Mouse (Mus musculus) kidney, embryonic 15.5 days (tissue): ENCODE results near the gene Gm10490. TPM values are rescaled to one million over a fixed set of nuclear protein-coding genes. Genes with fewer than 3 reads are reported as not detected.
"Not testable (repeated sequence)": the region's sequence is repeated elsewhere in the genome, so short reads cannot be mapped to it uniquely, and the experiment has no call there.

Source experiments
- ATAC-seq: fragments of 200-750 bp; cut with Nextera tagmentation; replicated peaks from 2 replicates; pipeline ENCODE4 v1.8.0; 2017; ENCODE audit warnings: moderate TSS enrichment; ENCODE audit not compliant: low FRiP score
- H3K27ac ChIP-seq: fragments of 300-500 bp; sonication (generic); 2 replicates; pipeline ENCODE4 v1.5.1; 2015; ENCODE audit warnings: mild to moderate bottlenecking, inconsistent platforms
- H3K27me3 ChIP-seq: fragments of 300-500 bp; sonication (generic); 2 replicates; pipeline ENCODE4 v1.6.1; 2015; ENCODE audit warnings: inconsistent platforms
- H3K36me3 ChIP-seq: fragments of 300-500 bp; sonication (generic); 2 replicates; pipeline ENCODE4 v1.6.1; 2015; ENCODE audit warnings: inconsistent platforms
- H3K4me1 ChIP-seq: fragments of 300-500 bp; sonication (generic); 2 replicates; pipeline ENCODE4 v1.6.1; 2015; ENCODE audit warnings: inconsistent platforms
- H3K4me2 ChIP-seq: fragments of 300-500 bp; sonication (generic); 2 replicates; pipeline ENCODE4 v1.6.1; 2015; ENCODE audit warnings: moderate library complexity, mild to moderate bottlenecking, inconsistent platforms
- H3K4me3 ChIP-seq: fragments of 300-500 bp; sonication (generic); replicated peaks from 2 replicates; pipeline ENCODE4 v1.5.1; 2015; ENCODE audit warnings: mild to moderate bottlenecking, inconsistent platforms
- H3K9ac ChIP-seq: fragments of 300-500 bp; sonication (generic); 2 replicates; pipeline ENCODE4 v1.6.1; 2015; ENCODE audit warnings: mild to moderate bottlenecking, inconsistent platforms
- H3K9me3 ChIP-seq: fragments of 300-500 bp; sonication (generic); replicated peaks from 2 replicates; pipeline ENCODE4 v1.6.1; 2016; ENCODE audit warnings: inconsistent platforms
- WGBS: fragments of 180-500 bp; shearing (Covaris S2); methylation state at CpG from one replicate; pipeline ENCODE4 v1.1.7; 2015; ENCODE audit warnings: mixed read lengths; 5-methylcytosine and 5-hydroxymethylcytosine counted together
- polyA plus RNA-seq: library from polyadenylated mRNA; unstranded; fragments of >200 nt; fragmentation: Nextera tagmentation; extraction: Ambion mirVana; gene quantifications from 2 replicates; pipeline ENCODE4 v1.2.1, GENCODE M21; 2015

The Gm10490 gene
- polyA plus RNA-seq, result not detected in 2 replicates

DNA sequence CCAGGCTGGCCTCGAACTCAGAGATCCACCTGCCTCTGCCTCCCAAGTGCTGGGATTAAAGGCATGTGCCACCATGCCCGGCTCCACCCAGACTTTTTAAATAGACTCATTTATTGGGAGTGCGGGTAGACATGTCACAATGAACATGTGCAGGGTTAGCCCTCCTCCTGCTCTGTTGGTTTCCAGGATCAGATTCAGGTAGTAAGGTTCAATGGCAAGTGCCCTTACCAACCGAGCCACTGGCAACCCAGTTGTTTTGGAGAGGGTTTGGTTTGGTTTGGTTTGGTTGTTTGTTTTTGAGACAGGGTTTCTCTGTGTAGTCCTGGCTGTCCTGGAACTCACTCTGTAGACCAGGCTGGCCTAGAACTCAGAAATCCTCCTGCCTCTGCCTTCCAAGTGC is at the start of gene Gm10490:
TSS of gene Gm10490 (plus strand) at position 301 of the 400 bp plus-strand sequence.
- H3K27ac ChIP-seq, H3K9ac ChIP-seq, H3K9me3 ChIP-seq, H3K4me2 ChIP-seq, H3K27me3 ChIP-seq, H3K4me1 ChIP-seq, ATAC-seq, H3K4me3 ChIP-seq: not testable (repeated sequence)
- peaks cover 19% of the 10 kb centered on the region for H3K36me3 ChIP-seq
- WGBS, result 91% methylated on average over 4 of the region's 4 CpGs

DNA sequence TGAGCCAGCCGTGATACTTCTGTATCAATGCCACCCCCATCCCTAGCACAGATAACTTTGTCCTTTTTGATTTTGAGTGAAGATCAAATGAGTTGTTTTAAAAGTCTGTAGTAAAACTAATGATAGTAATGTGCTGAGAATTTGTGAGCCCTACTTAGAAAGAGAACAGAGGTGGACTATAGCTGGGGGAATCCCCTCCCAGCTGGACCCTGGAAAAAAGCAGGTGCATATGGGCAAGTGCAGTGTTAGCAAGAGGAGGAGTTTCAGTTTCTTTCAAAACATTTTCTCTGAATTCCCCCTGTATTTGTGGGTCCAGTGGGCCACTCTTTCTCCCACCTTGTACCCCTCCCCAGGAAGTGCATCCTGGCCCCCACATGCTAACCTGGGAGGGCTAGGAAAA is 46.2 kb upstream of the Gm10490 start:
- no peak overlapping the region for H3K9ac ChIP-seq

DNA sequence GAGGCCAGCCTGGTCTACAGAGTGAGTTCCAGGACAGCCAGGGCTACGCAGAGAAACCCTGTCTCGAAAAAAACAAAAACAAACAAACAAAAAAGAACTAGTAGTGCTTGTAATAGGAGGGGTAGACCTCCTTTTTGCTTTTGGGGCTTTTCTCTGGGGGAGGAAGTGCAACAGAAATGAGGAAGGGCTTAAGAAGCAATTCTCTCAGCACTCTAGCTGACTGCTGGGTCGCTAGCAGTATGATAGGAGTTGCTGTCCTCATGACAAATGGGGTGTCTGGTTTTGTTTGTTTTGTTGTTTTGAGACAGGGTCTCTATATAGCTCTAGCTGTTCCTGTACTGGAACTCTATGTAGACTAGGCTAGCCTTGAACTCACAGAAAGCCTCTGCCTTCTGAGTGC is 44.8 kb upstream of the Gm10490 start:
- H3K27ac ChIP-seq, result no peak overlapping the region
- WGBS, result 70% methylated on average over 3 of the region's 3 CpGs
- ATAC-seq, result no peak
- peaks cover 18% of the 10 kb centered on the region for H3K36me3 ChIP-seq
- H3K9ac ChIP-seq, result no peak overlapping the region
- no peak overlapping the region for H3K4me3 ChIP-seq
- no peaks in the 10 kb centered on the region for H3K27me3 ChIP-seq
- no peaks in the 10 kb centered on the region for H3K9me3 ChIP-seq
- no peak overlapping the region for H3K4me2 ChIP-seq
- no peaks in the 10 kb centered on the region for H3K4me1 ChIP-seq

More for the DNA sequence above, 46.2 kb upstream of the Gm10490 start:
- Histone ChIP-seq H3K27ac (no peak overlapping the region), H3K4me1 (no peaks in the 10 kb centered on the region), H3K27me3 (no peaks in the 10 kb centered on the region), H3K9me3 (no peaks in the 10 kb centered on the region), H3K36me3 (peaks cover 21% of the 10 kb centered on the region), H3K4me3 (no peak overlapping the region), H3K4me2 (no peak overlapping the region)
- no peak for ATAC-seq
- WGBS, result 87% methylated on average over 1 of the region's 1 CpGs

DNA sequence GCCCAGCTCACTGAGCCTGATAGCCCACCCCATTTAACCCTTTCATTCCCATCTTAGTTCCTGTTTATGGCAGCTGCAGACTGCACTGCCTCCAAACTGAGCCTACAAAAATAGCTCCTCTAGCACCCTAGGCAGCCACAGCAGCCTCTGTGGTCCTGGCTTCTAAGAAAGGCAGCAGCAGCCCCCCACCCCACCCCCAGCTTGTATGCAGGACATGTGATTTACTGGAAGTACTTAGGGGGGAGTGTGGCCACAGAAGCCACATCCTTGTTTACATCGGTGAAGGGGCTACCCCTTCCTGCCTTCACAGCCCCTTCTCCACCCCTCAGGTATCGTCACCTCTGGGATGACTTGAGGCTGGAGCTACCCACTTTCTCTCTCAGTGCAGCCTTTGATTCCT is 44.0 kb upstream of the Gm10490 start:
- no peak overlapping the region for H3K27ac ChIP-seq
- H3K9me3 ChIP-seq, result no peaks in the 10 kb centered on the region
- no peaks in the 10 kb centered on the region for H3K4me1 ChIP-seq
- H3K27me3 ChIP-seq, result no peaks in the 10 kb centered on the region
- peaks cover 15% of the 10 kb centered on the region for H3K36me3 ChIP-seq
- 76% methylated on average over 2 of the region's 2 CpGs for WGBS
- no peak overlapping the region for H3K9ac ChIP-seq
- no peak overlapping the region for H3K4me3 ChIP-seq
- no peak for ATAC-seq
- H3K4me2 ChIP-seq, result no peak overlapping the region

DNA sequence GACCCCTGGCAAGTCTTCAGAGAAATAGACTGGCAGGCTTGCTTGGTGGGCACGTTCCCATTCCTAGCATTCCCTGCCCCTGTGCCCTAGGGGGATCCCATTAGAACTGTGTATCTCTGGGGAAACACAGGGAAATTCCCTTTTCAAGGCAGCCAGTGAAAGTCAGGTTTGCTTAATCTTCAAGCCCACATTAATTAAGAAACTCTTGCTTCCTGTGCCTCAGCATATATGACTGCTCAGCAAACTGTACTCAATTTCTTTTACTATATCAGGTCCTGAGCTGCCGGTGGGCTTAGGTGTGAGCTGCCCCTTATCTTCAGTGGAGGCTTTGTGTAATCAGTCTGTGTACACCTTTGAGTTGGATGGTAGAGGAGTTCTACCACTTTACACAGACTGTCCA is 43.6 kb upstream of the Gm10490 start:
- no peak overlapping the region for H3K4me3 ChIP-seq
- no peak overlapping the region for H3K4me2 ChIP-seq
- no peak for ATAC-seq
- WGBS, result 75% methylated on average over 2 of the region's 2 CpGs
- no peak overlapping the region for H3K9ac ChIP-seq
- H3K27me3 ChIP-seq, result no peaks in the 10 kb centered on the region
- H3K27ac ChIP-seq, result no peak overlapping the region
- H3K36me3 ChIP-seq, result peaks cover 15% of the 10 kb centered on the region
- no peaks in the 10 kb centered on the region for H3K9me3 ChIP-seq
- H3K4me1 ChIP-seq, result no peaks in the 10 kb centered on the region

DNA sequence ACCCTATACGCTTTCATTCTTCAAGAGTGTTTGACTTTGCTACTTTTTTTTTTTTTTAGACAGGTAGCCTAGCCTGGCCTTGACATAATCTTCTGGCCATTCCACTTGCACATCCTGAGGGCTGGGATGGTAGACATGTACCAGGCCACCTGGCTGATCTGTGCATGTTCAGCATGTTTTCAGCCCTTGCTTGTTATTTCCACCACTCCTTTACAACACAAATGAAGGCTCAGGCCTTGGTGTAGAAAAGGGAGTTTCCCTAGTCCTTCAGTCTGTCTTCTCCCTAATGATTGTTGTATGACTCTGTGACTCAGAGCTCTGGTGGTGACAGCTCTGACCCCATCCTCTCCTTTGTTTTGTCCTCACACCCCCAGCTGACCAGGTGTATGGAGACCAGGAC is 42.2 kb upstream of the Gm10490 start:
- 83% methylated on average over 1 of the region's 1 CpGs for WGBS
- no peak overlapping the region for H3K9ac ChIP-seq

DNA sequence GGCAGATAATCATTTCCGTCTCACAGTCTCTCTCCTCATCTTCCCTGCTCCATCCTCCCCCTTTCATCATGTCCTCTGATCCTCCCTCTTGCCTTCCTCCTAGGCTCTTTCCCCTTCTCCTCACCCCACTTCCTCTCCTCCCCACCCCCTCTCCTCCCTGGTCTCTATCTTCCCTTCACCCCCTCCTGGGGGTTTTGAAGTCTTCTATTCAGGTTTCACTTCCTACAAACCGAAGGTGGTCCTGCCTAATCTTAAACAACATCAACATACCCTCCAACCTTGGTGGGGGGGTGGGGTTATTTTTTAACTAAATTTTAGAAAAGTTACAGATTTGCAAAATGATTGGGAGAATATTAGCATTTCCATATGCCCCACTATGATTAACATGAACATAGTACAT is 40.8 kb upstream of the Gm10490 start:
- Histone ChIP-seq H3K27ac (no peak overlapping the region), H3K9ac (no peak overlapping the region), H3K4me2 (no peak overlapping the region), H3K36me3 (peaks cover 39% of the 10 kb centered on the region), H3K4me3 (no peak overlapping the region), H3K9me3 (no peaks in the 10 kb centered on the region), H3K4me1 (no peaks in the 10 kb centered on the region), H3K27me3 (no peaks in the 10 kb centered on the region)
- WGBS, result 70% methylated on average over 2 of the region's 2 CpGs
- no peak for ATAC-seq

More for the DNA sequence above, 42.2 kb upstream of the Gm10490 start:
- no peaks in the 10 kb centered on the region for H3K4me1 ChIP-seq
- H3K36me3 ChIP-seq, result peaks cover 27% of the 10 kb centered on the region
- no peak for ATAC-seq
- no peak overlapping the region for H3K4me3 ChIP-seq
- no peak overlapping the region for H3K4me2 ChIP-seq
- H3K27me3 ChIP-seq, result no peaks in the 10 kb centered on the region
- H3K27ac ChIP-seq, result no peak overlapping the region
- no peaks in the 10 kb centered on the region for H3K9me3 ChIP-seq

DNA sequence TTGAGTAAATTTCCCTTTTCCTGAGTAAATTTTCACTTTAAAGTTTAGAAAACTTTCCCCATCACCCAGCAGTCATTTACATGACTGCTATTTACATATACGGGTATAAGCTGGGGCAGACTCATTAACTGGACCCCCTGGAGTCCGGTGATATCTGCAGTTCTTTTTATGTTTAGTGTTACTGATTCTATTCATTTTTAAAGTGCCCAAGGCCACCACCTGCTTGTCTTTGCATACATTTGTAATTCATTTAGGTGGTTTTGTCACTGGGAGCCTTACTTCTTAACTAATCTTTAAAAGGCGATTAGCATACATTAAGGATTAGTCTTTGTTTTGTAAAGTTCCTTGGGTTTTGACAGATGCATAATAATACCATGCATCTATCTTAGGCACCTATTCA is 39.5 kb upstream of the Gm10490 start:
- Histone ChIP-seq H3K36me3 (peaks cover 52% of the 10 kb centered on the region), H3K27ac (no peak overlapping the region), H3K4me1 (no peaks in the 10 kb centered on the region), H3K27me3 (no peaks in the 10 kb centered on the region), H3K9ac (no peak overlapping the region), H3K4me3 (no peak overlapping the region), H3K9me3 (no peaks in the 10 kb centered on the region), H3K4me2 (no peak overlapping the region)
- no peak for ATAC-seq
- WGBS, result 45% methylated on average over 3 of the region's 3 CpGs

DNA sequence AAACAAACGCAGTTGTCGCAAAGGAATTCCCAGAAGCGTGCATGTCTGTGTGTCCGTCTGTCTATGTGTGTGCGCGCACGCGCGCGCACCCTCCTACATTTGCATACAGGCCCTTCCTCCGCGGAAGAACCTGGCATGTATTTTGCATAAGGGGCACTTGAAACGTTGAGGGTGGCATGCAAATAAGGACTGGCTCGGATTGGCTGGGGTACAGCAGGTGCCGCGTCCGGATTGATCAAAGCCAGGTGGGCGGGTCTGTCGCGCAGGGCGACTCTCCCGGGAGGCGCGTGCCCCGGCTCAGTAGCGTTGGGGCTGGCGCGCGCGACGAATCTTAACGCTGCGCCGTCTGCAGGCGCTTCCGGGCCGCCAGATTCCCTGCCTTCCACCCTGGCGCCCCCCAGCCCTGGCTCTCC is 31.3 kb upstream of the Gm10490 start, which contains the start of gene Pim2:
TSS of gene Pim2 (plus strand) at position 256 of the 413 bp plus-strand sequence.
- ATAC-seq, result peak; percentile 95
- Histone ChIP-seq H3K4me1 (peaks cover 11% of the 10 kb centered on the region; the same call in 1 of the 2 replicates), H3K36me3 (peaks cover 16% of the 10 kb centered on the region), H3K4me2 (peak within 1 kb of the TSS; percentile 85), H3K27me3 (no peaks in the 10 kb centered on the region), H3K9ac (peak within 1 kb of the TSS; percentile 49; the same call in 1 of the 2 replicates), H3K9me3 (no peaks in the 10 kb centered on the region), H3K4me3 (peak within 1 kb of the TSS; percentile 51), H3K27ac (no peak within 1 kb of the TSS)
- 16% methylated on average over 30 of the region's 38 CpGs for WGBS

DNA sequence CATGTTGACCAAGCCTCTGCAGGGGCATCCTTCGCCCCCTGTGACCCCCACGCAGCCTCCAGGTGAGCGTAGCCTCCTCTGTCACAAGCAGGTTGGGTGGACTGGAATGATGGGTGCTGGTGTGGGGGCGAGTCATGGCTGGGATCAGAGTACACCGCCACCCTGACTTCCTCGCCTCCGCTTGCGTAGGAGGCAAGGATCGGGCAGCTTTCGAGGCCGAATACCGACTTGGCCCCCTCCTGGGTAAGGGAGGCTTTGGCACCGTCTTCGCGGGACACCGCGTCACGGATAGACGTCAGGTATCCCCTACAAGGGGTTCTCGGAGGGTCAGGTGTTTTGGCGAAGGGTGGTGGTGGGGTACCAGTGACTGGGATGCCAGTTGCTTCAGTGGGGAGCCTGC is 30.8 kb upstream of the Gm10490 start:
- peak overlapping the region; percentile 85 for H3K4me2 ChIP-seq
- H3K27ac ChIP-seq, result no peak overlapping the region
- H3K36me3 ChIP-seq, result peaks cover 12% of the 10 kb centered on the region; the same call in 1 of the 2 replicates
- H3K9ac ChIP-seq, result peak overlapping the region; percentile 49; the same call in 1 of the 2 replicates
- no peaks in the 10 kb centered on the region for H3K9me3 ChIP-seq
- WGBS, result 18% methylated on average over 21 of the region's 21 CpGs
- peak; percentile 41 for ATAC-seq
- peaks cover 11% of the 10 kb centered on the region; the same call in 1 of the 2 replicates for H3K4me1 ChIP-seq
- no peaks in the 10 kb centered on the region for H3K27me3 ChIP-seq
- H3K4me3 ChIP-seq, result peak overlapping the region; percentile 51

DNA sequence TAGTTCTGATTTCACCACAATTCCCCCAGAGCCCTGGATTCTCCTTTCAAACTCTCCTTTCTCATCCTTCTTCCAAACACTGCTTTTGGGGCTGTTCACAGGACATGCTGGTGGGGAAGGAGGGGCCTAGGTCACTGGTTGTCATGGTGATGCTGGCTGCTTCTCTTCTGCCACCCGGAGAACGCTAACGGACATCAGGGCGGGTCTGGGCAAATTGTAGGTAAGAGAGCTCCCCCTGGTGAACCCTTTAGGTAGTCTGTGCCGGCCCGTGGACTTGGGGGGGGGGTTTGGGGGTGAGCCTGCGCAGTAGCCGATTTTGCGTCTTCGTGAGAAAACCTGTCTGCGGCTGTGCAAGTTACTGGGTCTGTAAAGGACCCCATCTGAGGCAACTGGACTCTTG is 29.5 kb upstream of the Gm10490 start:
- Histone ChIP-seq H3K4me2 (peak overlapping the region; percentile 85), H3K9ac (no peak overlapping the region), H3K27me3 (no peaks in the 10 kb centered on the region), H3K4me3 (peak overlapping the region; percentile 14; the same call in 1 of the 2 replicates), H3K27ac (no peak overlapping the region), H3K36me3 (no peaks in the 10 kb centered on the region), H3K4me1 (peaks cover 14% of the 10 kb centered on the region; the same call in 1 of the 2 replicates), H3K9me3 (no peaks in the 10 kb centered on the region)
- peak; percentile 34; the same call in 1 of the 2 replicates for ATAC-seq
- WGBS, result 16% methylated on average over 11 of the region's 11 CpGs

DNA sequence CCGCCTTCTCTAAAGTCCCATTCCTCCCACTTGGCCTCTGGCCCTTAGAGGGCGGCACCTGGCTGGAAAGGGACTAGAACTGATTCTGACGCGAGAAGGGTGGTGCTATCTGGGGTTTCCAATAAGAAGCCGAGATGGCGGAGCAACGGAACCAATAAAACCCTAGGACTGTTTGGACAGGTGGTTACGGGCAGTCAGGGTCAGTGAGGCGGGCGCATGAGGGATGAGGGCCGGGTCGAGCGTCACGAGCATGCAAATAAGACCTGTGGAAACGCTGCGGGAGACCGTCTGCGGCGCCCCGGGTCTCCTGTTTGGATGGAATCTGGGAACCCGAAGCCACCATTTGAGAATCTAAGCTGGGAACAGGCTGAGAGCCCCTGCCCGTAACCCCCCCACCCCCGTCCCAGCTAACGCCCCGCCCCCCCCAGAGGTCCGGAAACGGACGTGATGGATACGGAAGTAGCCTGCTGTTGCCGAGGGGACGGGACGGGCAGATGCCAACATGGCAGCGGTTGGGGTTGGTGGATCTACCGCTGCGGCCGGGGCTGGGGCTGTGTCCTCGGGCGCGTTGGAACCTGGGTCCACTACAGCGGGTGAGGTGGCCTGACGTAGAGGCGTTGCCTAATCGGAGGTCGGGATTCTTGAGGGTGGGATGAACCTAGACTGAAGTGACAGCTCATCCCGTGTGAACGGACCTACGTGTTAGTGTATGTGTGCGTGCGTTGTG is 25.3 kb upstream of the Gm10490 start, which contains the start of gene Slc35a2:
TSS of gene Slc35a2 (plus strand) at position 188 of the 727 bp plus-strand sequence.
- Histone ChIP-seq H3K9me3 (no peaks in the 10 kb centered on the region), H3K27ac (peak within 1 kb of the TSS; percentile 90), H3K4me1 (peaks cover 12% of the 10 kb centered on the region; the same call in 1 of the 2 replicates), H3K4me2 (peak within 1 kb of the TSS; percentile 58), H3K4me3 (peak within 1 kb of the TSS; percentile 63), H3K36me3 (peaks cover 11% of the 10 kb centered on the region; the same call in 1 of the 2 replicates), H3K9ac (peak within 1 kb of the TSS; percentile 38; the same call in 1 of the 2 replicates), H3K27me3 (no peaks in the 10 kb centered on the region)
- ATAC-seq, result peak; percentile 95
- 14% methylated on average over 49 of the region's 49 CpGs for WGBS
